Mouse (Mus musculus) megakaryocyte, embryonic 14.5 days (primary cell): ENCODE measurements around the gene Asb15.

ENCODE experiments used
- FLI1 ChIP-seq: IDR thresholded peaks from 2 replicates; pipeline ENCODE4 v1.6.1; 2012; ENCODE audit warnings: low read length, inconsistent platforms, mixed read lengths
- GATA1 ChIP-seq: IDR thresholded peaks from 3 replicates; pipeline ENCODE4 v1.6.1; 2012; ENCODE audit warnings: mixed read lengths, low read length, inconsistent platforms, borderline replicate concordance

DNA sequence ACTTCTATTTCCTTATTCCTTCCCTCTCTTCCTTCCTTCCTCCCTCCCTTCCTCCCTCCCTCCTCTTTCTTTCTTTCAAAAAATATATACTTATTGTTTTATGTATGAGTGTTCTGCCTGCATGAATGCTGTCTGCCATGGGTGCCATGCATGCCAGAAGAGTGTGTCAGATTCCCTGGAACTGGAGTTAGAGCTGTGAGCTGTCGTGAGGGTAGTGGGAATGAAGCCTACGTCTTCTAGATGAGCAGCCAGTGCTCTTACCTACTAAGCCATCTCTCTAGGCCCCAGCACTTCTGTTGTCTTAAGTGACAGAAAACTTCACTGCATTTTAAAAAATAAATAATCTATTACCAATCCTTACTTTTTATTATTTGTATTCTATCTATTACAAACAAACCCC, 93.0 kb downstream of the Asb15 start:
- no peak for TF ChIP-seq GATA1
- TF ChIP-seq FLI1 = no peak
